In genomic region chr5:44105192-44105591, GRCm38 (mm10) we compare ENCODE assay signal across 20 mouse cellular contexts. TPM values are rescaled to one million over a fixed set of nuclear protein-coding genes. Genes with fewer than 3 reads are reported as not detected.
DNase-seq lines count a peak whose midpoint lies in the region; ATAC-seq and TF ChIP-seq lines count a peak whose summit lies in the region.
"Had no signal": no experiment of that assay in that cellular context is flagged by ENCODE, and none has a peak within 500 bp of the region (broad histone marks: within the 10 kb centered on the region; RNA-seq: fewer than 3 reads in every experiment).

No protein-coding gene starts in this region.

- H3K4me3 ChIP-seq in forebrain, embryonic 10.5 days, result no peak overlapping the region
- H3K4me3 ChIP-seq in forebrain, embryonic 14.5 days (ENCODE audit: low read depth, low read length), result no peak overlapping the region
- no peak overlapping the region for H3K4me3 ChIP-seq in heart, embryonic 12.5 days
- H3K4me3 ChIP-seq: forebrain, embryonic 13.5 days; lung, embryonic 15.5 days; midbrain, embryonic 15.5 days had no signal

- no peak overlapping the region for H3K4me2 ChIP-seq in forebrain, embryonic 14.5 days (ENCODE audit: low read length)
- no peak overlapping the region for H3K4me2 ChIP-seq in heart, embryonic 12.5 days
- H3K4me2 ChIP-seq: forebrain, embryonic 13.5 days; heart, embryonic 11.5 days; lung, embryonic 15.5 days; midbrain, embryonic 15.5 days had no signal

- H3K9ac ChIP-seq in forebrain, embryonic 14.5 days (ENCODE audit: low read length), result no peak overlapping the region
- no peak overlapping the region for H3K9ac ChIP-seq in heart, embryonic 12.5 days
- H3K9ac ChIP-seq: forebrain, embryonic 13.5 days; lung, embryonic 15.5 days; midbrain, embryonic 15.5 days had no signal

- no peak for ATAC-seq in forebrain, embryonic 14.5 days
- ATAC-seq in Patski, result no peak
- no peak for ATAC-seq in heart, embryonic 12.5 days (ENCODE audit: insufficient number of reproducible peaks, low FRiP score)
- ATAC-seq: CD4-positive, CD25-positive, alpha-beta regulatory T cell, adult 4 months; forebrain, embryonic 13.5 days; midbrain, embryonic 15.5 days had no signal

- H3K36me3 ChIP-seq in forebrain, embryonic 10.5 days (replicated peaks), result 0 out of 2 replicates have a peak, but pooled peaks cover 2% of the 10 kb centered on the region
- H3K36me3 ChIP-seq in forebrain, embryonic 14.5 days (ENCODE audit: control insufficient read depth, insufficient read depth, low read length), result no peaks in the 10 kb centered on the region
- no peaks in the 10 kb centered on the region for H3K36me3 ChIP-seq in heart, embryonic 12.5 days
- H3K36me3 ChIP-seq: G1E; lung, embryonic 15.5 days; midbrain, embryonic 15.5 days had no signal

- CTCF ChIA-PET in Patski (lab: Charles Lee), result interaction anchor here (1.5 to 3.9 kb wide), 5 partner anchors 13 to 98 kb away, joined by 3 to 14 read pairs (median 4); no protein-coding TSS in a partner anchor

- no peak for DNase-seq in forebrain, embryonic 10.5 days (ENCODE audit: extremely low spot score, low spot score)
- DNase-seq in forebrain, embryonic 14.5 days (ENCODE audit: low spot score), result no peak
- DNase-seq in Patski (ENCODE audit: low read depth, low spot score), result peak; percentile 47
- DNase-seq in kidney, adult 9 months, result peak; percentile 85
- peak; percentile 63 to 81 for DNase-seq in kidney, postnatal 36 days
- no peak for DNase-seq in thymus, postnatal 14 days
- no peak for DNase-seq in right cerebral cortex, postnatal 14 days
- DNase-seq: cerebellum, postnatal 10 days; heart, postnatal 36 days; layer of hippocampus, adult 9-11 months; liver; spleen, adult 18-20 months; thymus, postnatal 4 days had no signal

- TF ChIP-seq CTCF in Patski (IDR thresholded peaks at IDR 0.05), result no peak

- no peaks in the 10 kb centered on the region; the same call in 1 of the 2 replicates for H3K27me3 ChIP-seq in forebrain, embryonic 10.5 days (ENCODE audit: poor library complexity, severe bottlenecking)
- H3K27me3 ChIP-seq in forebrain, embryonic 14.5 days (replicated peaks; ENCODE audit: control insufficient read depth, insufficient read depth, low read length), result no peaks in the 10 kb centered on the region
- H3K27me3 ChIP-seq in Patski, result no peaks in the 10 kb centered on the region
- H3K27me3 ChIP-seq in heart, embryonic 12.5 days (replicated peaks), result peaks cover 12% of the 10 kb centered on the region
- H3K27me3 ChIP-seq: lung, embryonic 15.5 days; midbrain, embryonic 15.5 days had no signal

- in situ Hi-C loops in Patski (cut with MboI; ENCODE audit: low pct_unique_long_range_greater_than_20kb), result no loop called here

- peaks cover 38% of the 10 kb centered on the region for H3K4me1 ChIP-seq in forebrain, embryonic 10.5 days
- peaks cover 5% of the 10 kb centered on the region; the same call in 1 of the 2 replicates for H3K4me1 ChIP-seq in forebrain, embryonic 14.5 days (ENCODE audit: control insufficient read depth, insufficient read depth, low read length)
- peaks cover 7% of the 10 kb centered on the region for H3K4me1 ChIP-seq in heart, embryonic 12.5 days (replicated peaks)

- H3K9me3 ChIP-seq in forebrain, embryonic 10.5 days, result peaks cover 2% of the 10 kb centered on the region; the same call in 1 of the 2 replicates
- no peaks in the 10 kb centered on the region for H3K9me3 ChIP-seq in forebrain, embryonic 14.5 days (replicated peaks; ENCODE audit: control insufficient read depth, low read length)
- 0 out of 2 replicates have a peak, but pooled peaks cover 4% of the 10 kb centered on the region for H3K9me3 ChIP-seq in heart, embryonic 12.5 days (replicated peaks)
- H3K9me3 ChIP-seq: forebrain, embryonic 13.5 days; G1E; lung, embryonic 15.5 days; midbrain, embryonic 15.5 days had no signal

- POLR2A ChIA-PET in Patski (lab: Charles Lee), result interaction anchor here (0.6 kb wide), 1 partner anchor 1380 kb away, joined by 3 read pairs; no protein-coding TSS in a partner anchor

- peak overlapping the region; percentile 56 for H3K27ac ChIP-seq in forebrain, embryonic 10.5 days
- H3K27ac ChIP-seq in forebrain, embryonic 14.5 days (ENCODE audit: low read depth, low read length), result no peak overlapping the region
- no peak overlapping the region for H3K27ac ChIP-seq in heart, embryonic 12.5 days (ENCODE audit: poor library complexity, severe bottlenecking)
- H3K27ac ChIP-seq: forebrain, embryonic 13.5 days; lung, embryonic 15.5 days; midbrain, embryonic 15.5 days had no signal

- 83% methylated on average over 4 of the region's 4 CpGs for WGBS in forebrain, embryonic 10.5 days
- WGBS in forebrain, embryonic 14.5 days, result 77% methylated on average over 4 of the region's 4 CpGs
- 51% methylated on average over 4 of the region's 4 CpGs for WGBS in heart, embryonic 12.5 days

RNA-seq across cellular contexts. Expression of gene Prom1, which starts 3.4 kb away (rescaled TPM):
- polyA plus RNA-seq in forebrain, embryonic 10.5 days (2016; fragmentation: Nextera tagmentation; extraction: Ambion mirVana), result 130 and 147 TPM in 2 replicates
- polyA plus RNA-seq in forebrain, embryonic 14.5 days (2014; fragmentation: Nextera tagmentation; extraction: Ambion mirVana), result 47.3 and 52.4 TPM in 2 replicates
- 120 TPM for polyA plus RNA-seq in Patski (2021)
- polyA plus RNA-seq in heart, embryonic 12.5 days (2016; fragmentation: Nextera tagmentation; extraction: Ambion mirVana), result 15.8 and 18.2 TPM in 2 replicates
- polyA plus RNA-seq: G1E had no signal

Comparison
In these comparisons a context has a peak if more than half of its experiments do, and no peak if none do; other contexts are left out.
1. DNase-seq: peak in Patski (single experiment), kidney, adult 9 months (single experiment) and kidney, postnatal 36 days (2 of 2); none in forebrain, embryonic 10.5 days (single experiment), forebrain, embryonic 14.5 days (single experiment), thymus, postnatal 14 days (single experiment) and right cerebral cortex, postnatal 14 days (single experiment).